In genomic region chr16:93670466-93670865, GRCm38 (mm10) we compare ENCODE assay signal across 17 mouse cellular contexts. TPM values are rescaled to one million over a fixed set of nuclear protein-coding genes. Genes with fewer than 3 reads are reported as not detected.
"Had no signal": no experiment of that assay in that cellular context is flagged by ENCODE, and none has a peak within 500 bp of the region (broad histone marks: within the 10 kb centered on the region; RNA-seq: fewer than 3 reads in every experiment).

No protein-coding gene starts in this region.

RNA-seq across cellular contexts. Expression of gene Gm5678, which starts 42.6 kb away (rescaled TPM):
- polyA plus RNA-seq: heart, embryonic 11.5 days; heart, embryonic 13.5 days; heart, embryonic 15.5 days; heart, postnatal 0 days; hindbrain, embryonic 11.5 days; hindbrain, embryonic 13.5 days; hindbrain, embryonic 15.5 days; hindbrain, postnatal 0 days; intestine, embryonic 15.5 days; intestine, postnatal 0 days; kidney, embryonic 14.5 days; kidney, embryonic 16.5 days; limb, embryonic 11.5 days; limb, embryonic 13.5 days; limb, embryonic 15.5 days; liver, adult 2 months; liver, embryonic 12.5 days had no signal
